Mouse (Mus musculus) layer of hippocampus, adult 9-11 months (tissue): ENCODE results near the gene Cyp4a12b.
"Not testable (repeated sequence)": the region's sequence is repeated elsewhere in the genome, so short reads cannot be mapped to it uniquely, and the experiment has no call there.

Source experiments
- DNase-seq: peaks from one replicate; pipeline ENCODE4 v3.0.0; 2022

The Cyp4a12b gene

DNA sequence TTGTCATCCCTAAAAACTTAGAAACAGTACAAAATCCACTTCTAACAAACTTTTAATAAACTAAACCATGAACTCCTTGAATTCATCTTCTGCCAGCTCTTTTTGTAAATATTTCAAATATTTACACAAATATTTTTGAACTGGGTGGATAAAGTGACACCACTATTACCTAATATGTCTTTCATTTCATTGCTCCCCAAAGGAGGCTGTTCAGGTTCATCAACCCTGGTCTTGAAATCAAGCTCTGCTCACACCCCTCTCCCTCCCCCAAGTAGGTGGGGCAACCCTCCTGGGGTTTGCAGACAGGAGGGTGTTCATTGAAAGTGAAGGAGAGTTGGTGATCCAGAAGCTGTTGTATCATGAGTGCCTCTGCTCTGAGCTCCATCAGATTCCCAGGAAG lies at the start of gene Cyp4a12b:
Gene Cyp4a12b (plus strand): TSS at position 301 of the 400 bp plus-strand sequence.
- DNase-seq = not testable (repeated sequence)

DNA sequence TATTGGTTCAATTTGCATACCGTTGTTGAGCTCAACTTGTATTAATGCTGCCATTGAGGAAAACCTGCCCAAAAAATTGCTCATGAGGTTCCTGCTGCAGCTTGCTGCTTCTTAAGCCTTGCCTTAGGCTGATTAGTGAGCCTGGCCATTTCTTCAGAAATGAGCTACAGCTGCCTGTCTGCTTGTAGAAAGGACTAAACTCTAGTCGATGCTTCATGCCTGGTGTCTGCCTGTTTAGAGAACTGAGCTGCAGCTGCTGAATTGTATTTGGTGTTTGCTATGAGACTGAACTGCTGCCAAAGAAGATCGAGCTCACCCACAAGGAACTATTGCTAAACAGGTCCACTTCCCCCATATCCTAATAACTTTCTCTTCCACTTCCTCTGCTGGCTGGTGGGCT lies 45.8 kb upstream of the Cyp4a12b start:
- DNase-seq = not testable (repeated sequence)

DNA sequence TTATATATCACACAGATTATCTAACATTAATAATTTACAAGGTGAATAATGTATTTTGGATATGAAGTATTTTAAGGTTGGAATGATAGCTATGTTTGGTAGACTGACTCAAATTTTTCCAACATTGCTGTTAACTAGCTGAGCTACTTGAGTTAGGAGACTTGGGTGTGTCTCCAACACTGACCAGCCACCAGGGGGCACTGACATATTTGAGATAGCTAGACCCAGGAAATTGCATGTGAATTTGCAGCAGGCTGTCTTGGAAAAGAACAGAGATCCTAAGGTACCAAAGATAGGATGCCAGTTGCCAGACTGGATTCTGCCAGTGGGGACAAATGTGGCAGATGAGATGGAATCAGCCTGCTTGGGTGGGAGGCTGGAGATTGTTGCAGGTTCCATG lies 43.4 kb upstream of the Cyp4a12b start:
- not testable (repeated sequence) for DNase-seq

DNA sequence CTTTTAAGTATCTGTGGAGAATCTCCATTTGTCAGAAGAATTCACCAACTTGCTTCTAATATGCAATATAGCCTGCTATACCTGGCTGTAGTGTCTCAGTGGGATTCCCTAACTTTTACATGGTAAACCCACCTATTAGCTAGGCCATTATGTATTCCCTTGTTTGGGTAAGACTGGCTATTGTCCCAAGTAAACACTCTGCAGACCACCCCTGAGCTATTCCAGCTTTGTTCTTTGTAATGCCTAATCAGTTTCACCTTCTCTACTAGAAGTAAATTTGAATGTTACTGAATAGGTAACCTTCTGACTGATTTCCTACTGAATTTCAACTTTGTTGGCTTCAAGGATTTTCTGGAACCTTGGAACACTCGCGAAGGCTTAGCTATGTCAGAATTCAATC lies 15.2 kb upstream of the Cyp4a12b start:
- not testable (repeated sequence) for DNase-seq

DNA sequence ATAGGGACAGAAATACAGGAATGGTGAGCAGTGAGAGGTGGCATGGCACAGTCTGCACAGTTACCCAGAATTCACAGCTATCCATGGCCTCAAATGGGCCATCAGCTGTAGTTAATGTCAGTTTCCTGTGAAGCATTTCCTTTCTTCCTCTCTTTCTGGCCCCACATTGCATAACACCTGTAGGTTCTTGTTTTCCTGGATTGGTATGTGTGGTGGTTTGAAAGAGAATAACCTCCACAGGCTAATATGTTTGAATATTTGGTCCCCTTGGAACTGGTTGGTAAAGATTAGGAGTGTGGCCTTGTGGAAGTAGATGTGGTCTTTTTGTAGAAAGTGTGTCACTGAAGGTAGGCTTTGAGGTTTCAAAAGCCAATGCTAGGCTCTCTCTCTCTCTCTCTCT lies 14.5 kb upstream of the Cyp4a12b start:
- not testable (repeated sequence) for DNase-seq

DNA sequence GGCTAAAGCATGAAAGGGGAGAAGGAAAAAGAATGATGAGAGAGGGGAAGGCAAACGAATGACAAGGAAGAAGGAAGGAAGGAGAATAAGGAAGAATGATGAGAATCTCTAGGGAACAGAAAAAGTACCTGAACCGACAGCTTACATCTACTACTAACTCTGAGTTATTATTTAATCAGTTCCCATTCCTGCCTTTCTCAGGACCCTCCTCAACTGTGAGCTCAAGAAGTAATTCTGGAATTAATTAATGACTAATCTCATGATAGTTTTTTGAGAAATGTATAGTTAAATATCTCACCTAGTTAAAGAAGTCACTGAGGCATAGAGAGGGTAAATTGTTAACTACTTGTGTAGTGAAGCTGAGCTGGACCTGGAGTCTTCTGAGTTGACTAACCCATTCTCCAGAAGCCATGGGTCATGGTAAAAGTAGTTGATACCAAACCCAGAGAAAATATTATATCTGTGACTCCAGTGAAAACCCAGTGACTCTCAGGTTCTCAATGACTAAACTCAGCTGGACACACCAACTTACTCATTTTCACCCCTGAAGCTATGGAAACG lies 39.2 kb downstream of the Cyp4a12b start:
- no peak for DNase-seq

DNA sequence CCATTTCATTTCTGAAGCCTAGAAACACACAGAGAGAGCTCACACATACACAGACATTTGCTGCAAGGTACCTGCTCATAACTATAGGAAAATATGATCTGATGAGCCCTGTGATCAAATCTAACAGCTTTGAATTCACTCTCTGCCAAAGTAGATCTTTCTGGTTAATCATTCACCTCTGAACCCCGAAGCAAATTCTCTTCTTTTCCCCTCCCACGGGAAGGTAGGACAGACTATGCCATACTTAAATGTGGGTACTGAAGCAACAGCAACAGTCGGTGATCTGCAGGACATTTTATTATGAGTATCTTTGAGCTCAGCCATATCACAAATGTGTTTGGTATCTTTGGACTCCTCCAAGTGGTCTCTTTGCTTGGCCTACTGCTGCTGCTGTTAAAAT lies 40.9 kb downstream of the Cyp4a12b start, which contains the start of gene Cyp4a30b:
Gene Cyp4a30b (plus strand): TSS at position 301 of the 400 bp plus-strand sequence.
- no peak for DNase-seq

DNA sequence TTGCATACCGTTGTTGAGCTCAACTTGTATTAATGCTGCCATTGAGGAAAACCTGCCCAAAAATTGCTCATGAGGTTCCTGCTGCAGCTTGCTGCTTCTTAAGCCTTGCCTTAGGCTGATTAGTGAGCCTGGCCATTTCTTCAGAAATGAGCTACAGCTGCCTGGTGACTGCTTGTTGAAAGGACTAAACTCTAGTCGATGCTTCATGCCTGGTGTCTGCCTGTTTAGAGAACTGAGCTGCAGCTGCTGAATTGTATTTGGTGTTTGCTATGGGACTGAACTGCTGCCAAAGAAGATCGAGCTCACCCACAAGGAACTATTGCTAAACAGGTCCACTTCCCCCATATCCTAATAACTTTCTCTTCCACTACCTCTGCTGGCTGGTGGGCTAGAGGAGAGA lies 62.2 kb downstream of the Cyp4a12b start:
- not testable (repeated sequence) for DNase-seq

DNA sequence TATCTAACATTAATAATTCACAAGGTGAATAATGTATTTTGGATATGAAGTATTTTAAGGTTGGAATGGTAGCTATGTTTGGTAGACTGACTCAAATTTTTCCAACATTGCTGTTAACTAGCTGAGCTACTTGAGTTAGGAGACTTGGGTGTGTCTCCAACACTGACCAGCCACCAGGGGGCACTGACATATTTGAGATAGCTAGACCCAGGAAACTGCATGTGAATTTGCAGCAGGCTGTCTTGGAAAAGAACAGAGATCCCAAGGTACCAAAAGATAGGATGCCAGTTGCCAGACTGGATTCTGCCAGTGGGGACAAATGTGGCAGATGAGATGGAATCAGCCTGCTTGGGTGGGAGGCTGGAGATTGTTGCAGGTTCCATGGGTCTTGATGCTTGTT lies 64.6 kb downstream of the Cyp4a12b start:
- DNase-seq = not testable (repeated sequence)

DNA sequence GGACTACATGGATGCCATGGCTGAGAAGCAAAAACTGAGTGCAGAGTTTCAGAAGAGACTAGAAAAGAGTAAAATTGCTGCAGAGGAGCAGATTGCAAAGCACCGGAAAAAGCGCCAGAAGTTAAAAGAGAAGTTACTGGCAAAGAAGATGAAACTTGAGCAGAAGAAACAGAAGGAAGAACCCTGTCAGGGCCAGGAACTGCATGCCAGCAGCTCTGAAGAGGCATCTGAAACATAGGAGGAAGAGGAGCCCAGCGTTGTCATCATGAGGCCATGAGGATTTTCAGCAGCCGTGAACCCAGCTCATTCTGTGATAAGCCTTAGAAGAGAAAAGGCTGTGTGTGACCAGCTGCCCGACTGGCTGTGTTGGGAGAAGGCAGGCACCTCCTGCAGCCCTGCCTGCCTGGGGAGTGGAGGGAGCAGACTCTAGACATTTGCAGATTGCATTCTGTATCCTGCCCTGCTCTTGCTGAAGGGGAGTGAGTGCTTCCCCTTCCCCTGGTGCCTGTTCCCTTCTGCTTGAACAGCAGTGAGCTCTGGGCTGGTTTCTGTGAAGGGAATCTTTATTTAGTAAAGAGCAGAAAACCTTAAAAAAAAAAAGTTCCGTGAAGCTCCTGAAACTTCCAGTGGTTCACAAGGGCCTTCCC lies 69.7 kb downstream of the Cyp4a12b start:
- DNase-seq = peak; percentile 2
